Mouse (Mus musculus) heart, embryonic 16.5 days (tissue): ENCODE measurements around the gene Rab3b. TPM values are rescaled to one million over a fixed set of nuclear protein-coding genes. Genes with fewer than 3 reads are reported as not detected.

ENCODE experiments used
- ATAC-seq: fragments of 200-750 bp; cut with Nextera tagmentation; replicated peaks from 2 replicates; pipeline ENCODE4 v1.8.0; 2017; ENCODE audit warnings: moderate number of reproducible peaks; ENCODE audit not compliant: insufficient read depth, low FRiP score; ENCODE audit errors: extremely low read depth
- H3K27ac ChIP-seq: fragments of 300-500 bp; sonication (generic); 2 replicates; pipeline ENCODE4 v1.5.1; 2014; ENCODE audit warnings: mild to moderate bottlenecking, low read length, control low read depth, moderate library complexity
- H3K27me3 ChIP-seq: fragments of 300-500 bp; sonication (generic); 2 replicates; pipeline ENCODE4 v1.6.1; 2014; ENCODE audit warnings: low read length, mixed read lengths; ENCODE audit not compliant: control insufficient read depth, insufficient read depth
- H3K36me3 ChIP-seq: fragments of 300-500 bp; sonication (generic); 2 replicates; pipeline ENCODE4 v1.6.1; 2014; ENCODE audit not compliant: control insufficient read depth, insufficient read depth
- H3K4me1 ChIP-seq: fragments of 300-500 bp; sonication (generic); 2 replicates; pipeline ENCODE4 v1.6.1; 2014; ENCODE audit warnings: low read length, mixed read lengths; ENCODE audit not compliant: control insufficient read depth, insufficient read depth
- H3K4me2 ChIP-seq: fragments of 300-500 bp; sonication (generic); 2 replicates; pipeline ENCODE4 v1.6.1; 2014; ENCODE audit warnings: low read depth, mild to moderate bottlenecking, control low read depth, low read length
- H3K4me3 ChIP-seq: fragments of 300-500 bp; sonication (generic); 2 replicates; pipeline ENCODE4 v1.5.1; 2014; ENCODE audit warnings: mild to moderate bottlenecking, control low read depth, low read length
- H3K9ac ChIP-seq: fragments of 300-500 bp; sonication (generic); 2 replicates; pipeline ENCODE4 v1.6.1; 2014; ENCODE audit warnings: low read length, control low read depth
- H3K9me3 ChIP-seq: fragments of 300-500 bp; sonication (generic); replicated peaks from 2 replicates; pipeline ENCODE4 v1.6.1; 2016; ENCODE audit warnings: low read length; ENCODE audit not compliant: control insufficient read depth
- WGBS: fragments of 180-500 bp; shearing (Covaris S2); extraction: QIAGEN DNeasy Blood & Tissue Kit; methylation state at CpG from one replicate; pipeline ENCODE4 v1.1.7; 2014; 5-methylcytosine and 5-hydroxymethylcytosine counted together
- polyA plus RNA-seq: library from polyadenylated mRNA; unstranded; fragments of >200 nt; fragmentation: Nextera tagmentation; extraction: Ambion mirVana; gene quantifications from 2 replicates; pipeline ENCODE4 v1.2.1, GENCODE M21; 2015

Rab3b gene
- 4.3 and 4.6 TPM in 2 replicates for polyA plus RNA-seq

DNA sequence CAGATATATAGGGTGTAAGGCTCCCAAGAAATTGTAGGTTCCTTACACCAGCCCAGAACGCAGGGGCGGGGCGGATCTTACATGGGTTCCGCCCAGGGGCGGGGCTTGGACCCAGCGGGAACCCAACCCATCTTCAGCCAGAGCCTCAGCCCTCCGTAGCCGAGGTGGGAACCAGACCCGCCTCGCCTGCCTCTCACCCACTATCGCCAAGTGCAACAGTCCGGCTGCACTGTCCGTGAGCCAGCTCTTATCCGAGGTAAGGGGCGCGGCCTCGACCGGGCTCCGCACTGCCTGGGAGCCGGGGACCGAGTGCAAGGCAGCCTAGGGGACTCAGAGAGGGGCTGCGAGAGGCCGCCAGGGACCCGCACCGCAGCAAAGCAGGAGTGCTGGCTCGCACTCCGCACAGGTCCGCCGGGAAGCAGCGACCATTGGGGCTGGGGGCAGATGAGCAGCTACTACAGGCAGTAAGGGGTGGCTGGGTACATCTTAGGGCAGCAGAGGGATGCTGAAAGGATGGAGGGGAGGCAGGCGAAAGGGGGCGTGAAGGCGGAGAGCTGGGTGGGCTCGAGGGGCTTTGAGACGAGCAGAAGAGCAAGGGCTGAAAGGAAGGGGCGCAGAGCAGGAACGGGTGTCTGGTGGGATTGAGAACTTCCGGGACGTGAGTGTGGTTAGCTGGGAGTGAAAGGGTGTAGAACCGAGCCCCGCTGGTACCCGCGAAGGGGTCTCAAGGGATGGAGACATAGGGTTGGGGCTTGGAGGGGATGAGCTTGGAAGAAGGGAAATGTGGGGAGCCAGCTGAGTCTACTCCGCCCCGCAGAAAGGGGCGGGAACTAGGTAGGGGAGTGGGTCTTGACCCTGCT lies at the start of gene Rab3b:
Gene Rab3b (plus strand): TSS at position 101 of the 860 bp plus-strand sequence.
- Histone ChIP-seq H3K4me1 (peaks cover 6% of the 10 kb centered on the region; the same call in 1 of the 2 replicates), H3K4me2 (peak within 1 kb of the TSS; percentile 84), H3K9ac (peak within 1 kb of the TSS; percentile 65), H3K36me3 (no peaks in the 10 kb centered on the region), H3K27me3 (no peaks in the 10 kb centered on the region), H3K27ac (no peak within 1 kb of the TSS), H3K4me3 (peak within 1 kb of the TSS; percentile 55), H3K9me3 (no peaks in the 10 kb centered on the region)
- peak; percentile 88 for ATAC-seq
- 1% methylated on average over 46 of the region's 46 CpGs for WGBS

DNA sequence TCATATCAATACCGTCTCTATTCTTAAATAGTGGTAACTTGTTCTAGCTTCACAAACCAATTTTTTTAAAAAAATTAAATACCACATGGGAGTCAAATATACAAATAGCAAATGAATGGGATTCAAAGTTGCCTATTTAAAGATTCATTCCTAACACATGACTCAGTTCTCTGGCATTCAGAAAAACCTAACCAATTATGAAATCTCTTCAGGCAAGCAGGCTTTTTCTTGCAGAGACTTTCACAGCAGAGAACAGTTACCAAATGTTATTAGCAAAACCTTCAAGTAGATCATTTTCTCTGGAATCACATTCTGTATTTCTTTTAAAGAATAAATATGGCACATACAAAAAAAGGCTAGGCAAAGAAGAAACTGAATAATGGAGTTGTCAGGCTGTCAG lies 48.2 kb upstream of the Rab3b start:
- Histone ChIP-seq H3K27me3 (no peaks in the 10 kb centered on the region), H3K9me3 (no peaks in the 10 kb centered on the region), H3K27ac (peak overlapping the region; percentile 69), H3K36me3 (peaks cover 11% of the 10 kb centered on the region), H3K4me2 (peak overlapping the region; percentile 42), H3K4me3 (no peak overlapping the region), H3K4me1 (peaks cover 14% of the 10 kb centered on the region), H3K9ac (peak overlapping the region; percentile 43; the same call in 1 of the 2 replicates)
- 81% methylated on average over 1 of the region's 1 CpGs for WGBS
- no peak for ATAC-seq

DNA sequence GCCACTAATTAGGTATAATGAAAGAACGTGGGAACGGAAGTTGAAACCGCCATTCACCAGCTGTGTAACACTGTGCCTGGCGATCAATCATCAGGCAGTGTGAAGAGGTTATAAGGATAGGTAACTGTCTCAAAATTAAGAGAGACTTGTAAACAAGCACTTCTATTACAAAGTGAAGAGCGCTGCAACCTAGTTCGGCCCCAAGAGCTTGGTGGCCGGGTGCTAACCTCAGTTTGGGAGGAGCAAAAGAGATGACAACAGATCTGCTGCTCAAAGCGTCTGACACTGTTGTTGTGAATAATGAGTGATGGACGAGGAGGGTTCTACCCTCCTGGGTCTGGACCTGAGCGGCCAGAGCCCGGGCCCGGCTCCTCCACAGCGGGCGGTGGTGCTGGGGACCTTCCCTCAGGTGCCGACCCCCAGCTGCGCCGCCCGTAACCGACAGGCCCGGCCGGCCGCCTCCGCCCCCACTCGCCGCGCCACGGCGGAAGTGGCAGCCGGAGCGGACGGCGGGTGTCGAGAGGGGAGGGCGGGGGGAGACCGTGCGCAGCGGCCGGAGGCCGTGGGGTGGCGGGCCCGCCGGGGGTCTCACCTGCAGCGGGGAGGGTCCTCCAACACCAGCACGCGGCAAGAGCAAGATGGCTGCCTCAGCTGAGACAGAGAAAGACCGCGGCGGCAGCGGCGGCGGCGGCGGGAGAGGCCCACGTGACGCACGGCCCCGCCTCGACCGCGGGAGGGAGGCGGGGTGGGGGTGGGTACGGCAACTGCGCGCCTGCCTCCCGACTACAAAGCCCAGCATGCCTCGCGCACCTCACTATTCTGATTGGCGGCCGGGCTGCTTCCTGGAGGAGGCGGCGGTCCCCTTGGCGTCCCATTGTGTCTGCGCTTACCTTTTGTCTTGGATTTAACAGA lies 45.7 kb upstream of the Rab3b start, which contains the start of gene Btf3l4:
Gene Btf3l4 (minus strand): TSS at position 699 of the 912 bp plus-strand sequence.
- ATAC-seq = peak; percentile 90

DNA sequence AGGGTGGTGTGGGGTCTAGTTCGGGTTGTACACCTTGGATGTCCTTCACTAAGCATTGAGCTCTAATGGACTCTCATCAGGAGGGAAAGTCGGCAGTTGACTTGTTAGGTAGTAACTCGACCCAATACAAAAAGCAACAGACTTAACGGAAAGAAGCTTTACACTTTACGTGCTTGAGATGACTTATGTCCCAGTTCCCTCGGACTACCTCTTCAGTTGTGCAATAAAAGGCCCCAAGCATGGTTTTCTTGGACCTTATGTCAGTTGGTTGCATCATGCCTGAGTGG lies 45.1 kb upstream of the Rab3b start:
- under 1% methylated on average over 6 of the region's 6 CpGs for WGBS
- Histone ChIP-seq H3K4me1 (peaks cover 37% of the 10 kb centered on the region), H3K4me3 (peak overlapping the region; percentile 89)

More for the DNA sequence above, 45.7 kb upstream of the Rab3b start, which contains the start of gene Btf3l4:
- 0% methylated on average over 54 of the region's 73 CpGs for WGBS
- Histone ChIP-seq H3K4me1 (peaks cover 32% of the 10 kb centered on the region), H3K36me3 (0 out of 2 replicates have a peak, but pooled peaks cover 3% of the 10 kb centered on the region), H3K27me3 (no peaks in the 10 kb centered on the region), H3K9ac (peak within 1 kb of the TSS; percentile 98), H3K4me3 (peak within 1 kb of the TSS; percentile 89), H3K4me2 (peak within 1 kb of the TSS; percentile 81), H3K27ac (peak within 1 kb of the TSS; percentile 100), H3K9me3 (no peaks in the 10 kb centered on the region)

DNA sequence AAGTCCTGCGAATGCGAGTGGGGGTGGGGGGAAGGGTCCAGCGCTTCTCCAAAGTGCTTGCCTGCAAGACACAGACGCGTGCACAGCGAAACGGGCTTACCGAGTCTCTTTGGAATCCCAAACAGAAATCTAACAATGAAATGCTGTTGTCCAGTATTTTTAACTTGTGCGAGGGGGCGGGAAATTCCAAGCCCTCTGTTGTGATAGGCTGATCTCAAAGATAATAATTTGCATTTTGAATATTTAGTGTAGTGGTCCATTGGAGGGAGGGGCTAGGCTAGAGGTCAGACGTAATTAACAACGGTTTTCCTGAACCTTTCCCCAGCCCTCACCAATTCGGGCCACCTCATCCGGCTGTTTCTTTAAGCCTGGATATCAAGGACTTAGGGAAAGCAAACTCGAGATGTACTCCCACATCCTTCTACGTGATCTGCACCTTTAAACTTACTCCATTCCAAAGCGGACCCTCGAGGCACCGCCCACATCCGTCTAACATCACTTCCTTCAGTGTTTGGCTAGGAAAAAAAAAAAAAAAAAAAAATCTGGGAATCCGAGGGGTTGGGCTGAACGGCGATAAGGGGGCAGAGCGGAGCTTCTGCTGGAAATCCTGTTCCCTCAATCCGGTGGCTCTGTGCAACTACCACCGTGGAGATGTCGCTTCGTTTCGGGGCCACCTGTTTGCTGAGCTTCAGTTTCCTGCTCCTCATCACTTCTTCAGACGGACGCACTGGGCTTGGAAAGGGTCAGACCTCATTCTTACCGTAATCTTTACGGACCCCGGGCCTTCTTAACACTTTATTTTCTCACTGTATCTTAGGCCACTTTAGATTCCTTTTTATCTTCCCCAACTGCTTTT lies 44.5 kb upstream of the Rab3b start, which contains the start of gene Txndc12:
Gene Txndc12 (plus strand): TSS at position 487 of the 856 bp plus-strand sequence.
- Histone ChIP-seq H3K27ac (peak within 1 kb of the TSS; percentile 100), H3K4me3 (peak within 1 kb of the TSS; percentile 89), H3K36me3 (no peaks in the 10 kb centered on the region), H3K4me2 (peak within 1 kb of the TSS; percentile 81), H3K4me1 (peaks cover 39% of the 10 kb centered on the region), H3K9me3 (no peaks in the 10 kb centered on the region), H3K9ac (peak within 1 kb of the TSS; percentile 98), H3K27me3 (no peaks in the 10 kb centered on the region)
- WGBS = under 1% methylated on average over 34 of the region's 34 CpGs
- ATAC-seq = peak; percentile 68

More for the DNA sequence above, 45.1 kb upstream of the Rab3b start:
- Histone ChIP-seq H3K9me3 (no peaks in the 10 kb centered on the region), H3K4me2 (peak overlapping the region; percentile 81), H3K9ac (peak overlapping the region; percentile 89), H3K36me3 (0 out of 2 replicates have a peak, but pooled peaks cover 1% of the 10 kb centered on the region), H3K27ac (peak overlapping the region; percentile 100), H3K27me3 (no peaks in the 10 kb centered on the region)
- no peak for ATAC-seq

DNA sequence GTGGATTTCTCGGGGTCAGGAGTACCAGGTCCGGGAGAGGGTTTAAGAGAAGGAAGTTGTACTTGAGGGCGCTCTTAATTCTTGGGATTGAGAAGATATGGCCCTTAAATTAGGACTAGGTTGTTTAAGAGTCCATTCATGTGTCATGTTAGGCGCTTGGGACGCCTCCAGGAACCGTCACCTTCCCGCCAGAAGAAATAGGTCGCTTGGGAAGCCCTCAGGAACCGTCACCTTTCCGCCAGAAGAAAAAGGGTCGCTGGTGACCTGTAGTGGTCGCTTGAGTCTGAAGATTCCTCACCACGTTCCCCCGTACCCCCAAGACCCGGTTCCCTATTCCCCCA lies 43.9 kb upstream of the Rab3b start:
- peak overlapping the region; percentile 89 for H3K9ac ChIP-seq
- no peaks in the 10 kb centered on the region for H3K27me3 ChIP-seq
- ATAC-seq = no peak
- WGBS = 2% methylated on average over 15 of the region's 15 CpGs
- peak overlapping the region; percentile 89 for H3K4me3 ChIP-seq
- peak overlapping the region; percentile 81 for H3K4me2 ChIP-seq
- H3K4me1 ChIP-seq = peaks cover 41% of the 10 kb centered on the region
- no peaks in the 10 kb centered on the region for H3K9me3 ChIP-seq
- peak overlapping the region; percentile 100 for H3K27ac ChIP-seq
- no peaks in the 10 kb centered on the region for H3K36me3 ChIP-seq

DNA sequence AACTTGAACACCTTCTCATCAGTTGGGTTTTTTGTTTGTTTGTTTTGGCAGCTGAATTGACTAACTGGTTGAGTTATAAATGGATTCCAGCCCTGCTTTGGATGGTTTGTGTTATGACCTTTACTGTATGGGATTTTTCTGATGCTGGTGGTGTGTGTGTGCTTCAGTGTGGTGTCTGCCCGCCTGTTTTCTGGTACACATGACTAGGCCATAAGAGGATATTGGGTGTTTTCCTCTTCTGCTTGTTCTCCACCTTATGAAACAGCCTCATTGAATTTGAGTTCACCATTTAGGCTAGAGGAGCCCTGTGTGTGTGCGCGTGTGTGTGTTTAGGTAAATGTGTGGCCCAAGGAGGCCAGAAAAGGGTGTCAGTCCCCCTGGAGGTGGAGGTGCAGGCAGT lies 43.4 kb upstream of the Rab3b start:
- no peak for ATAC-seq
- Histone ChIP-seq H3K27me3 (no peaks in the 10 kb centered on the region), H3K9me3 (no peaks in the 10 kb centered on the region), H3K36me3 (peaks cover 2% of the 10 kb centered on the region; the same call in 1 of the 2 replicates), H3K4me3 (peak overlapping the region; percentile 89), H3K4me1 (peaks cover 38% of the 10 kb centered on the region), H3K4me2 (peak overlapping the region; percentile 81), H3K9ac (peak overlapping the region; percentile 89), H3K27ac (peak overlapping the region; percentile 100)
- 39% methylated on average over 3 of the region's 3 CpGs for WGBS

DNA sequence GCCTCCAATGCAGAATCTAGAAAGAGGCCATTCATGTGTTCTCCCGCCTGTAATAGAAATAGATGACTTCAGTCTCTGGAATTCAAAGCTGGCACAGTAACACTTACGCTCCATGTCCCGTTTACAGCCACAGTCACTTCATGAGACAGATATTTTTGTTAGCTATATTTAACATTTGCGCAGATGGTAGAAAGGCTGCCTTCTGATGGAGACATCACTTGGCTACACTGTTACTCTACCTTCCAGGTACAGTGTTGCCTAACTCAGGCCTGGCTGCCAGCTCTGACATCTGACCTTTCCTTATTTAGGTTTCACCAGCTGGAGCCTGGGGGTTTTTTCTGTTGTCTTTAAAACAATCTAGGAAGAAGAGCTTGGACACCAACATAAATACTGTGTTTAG lies 40.8 kb upstream of the Rab3b start:
- Histone ChIP-seq H3K36me3 (peaks cover 5% of the 10 kb centered on the region; the same call in 1 of the 2 replicates), H3K9me3 (no peaks in the 10 kb centered on the region), H3K4me2 (peak overlapping the region; percentile 36), H3K9ac (peak overlapping the region; percentile 27; the same call in 1 of the 2 replicates), H3K27me3 (no peaks in the 10 kb centered on the region), H3K4me1 (peaks cover 27% of the 10 kb centered on the region), H3K27ac (peak overlapping the region; percentile 82), H3K4me3 (no peak overlapping the region)
- ATAC-seq = no peak; the same call in 1 of the 2 replicates
- 30% methylated on average over 4 of the region's 4 CpGs for WGBS
